Mouse (Mus musculus) ES-E14 (cell line): ENCODE data around the gene Anxa6. TPM values are rescaled to one million over a fixed set of nuclear protein-coding genes. Genes with fewer than 3 reads are reported as not detected.

Experiments used
- DNase-seq: peaks from one replicate; pipeline ENCODE4 v3.0.0-alpha.2; 2013; ENCODE audit warnings: low read depth, low spot score
- H3K27ac ChIP-seq: 2 replicates; pipeline ENCODE4 v1.5.1; 2012; ENCODE audit warnings: low read depth, mild to moderate bottlenecking, low read length, moderate library complexity, mixed read lengths; ENCODE audit not compliant: poor library complexity, insufficient read depth, severe bottlenecking
- H3K36me3 ChIP-seq: 2 replicates; pipeline ENCODE4 v1.6.1; 2012; ENCODE audit warnings: mild to moderate bottlenecking, low read length, moderate library complexity, mixed read lengths; ENCODE audit not compliant: control insufficient read depth, poor library complexity, insufficient read depth, severe bottlenecking
- H3K4me1 ChIP-seq, 2 experiments: fragments of 150-350 bp in 1 of 2; sonication (generic) in 1 of 2; 2 replicates each; pipeline ENCODE4 v1.6.1; 2012; ENCODE audit warnings: low read length in 2 of 2, mild to moderate bottlenecking in 1 of 2, mixed read lengths in 1 of 2; ENCODE audit not compliant: control insufficient read depth in 2 of 2, insufficient read depth in 2 of 2, poor library complexity in 1 of 2
- H3K4me3 ChIP-seq, 2 experiments: fragments of 150-350 bp in 1 of 2; sonication (generic) in 1 of 2; 2 replicates each; pipeline ENCODE4 v1.5.1; 2012; ENCODE audit warnings: low read length in 2 of 2, low read depth in 1 of 2, mild to moderate bottlenecking in 1 of 2, mixed read lengths in 1 of 2; ENCODE audit not compliant: insufficient read depth in 1 of 2, poor library complexity in 1 of 2, severe bottlenecking in 1 of 2
- H3K9ac ChIP-seq: 2 replicates; pipeline ENCODE4 v1.6.1; 2012; ENCODE audit warnings: low read depth, mild to moderate bottlenecking, low read length, mixed read lengths; ENCODE audit not compliant: poor library complexity, insufficient read depth, severe bottlenecking
- H3K9me3 ChIP-seq: fragments of 150-350 bp; sonication (generic); 2 replicates; pipeline ENCODE4 v1.6.1; 2012; ENCODE audit warnings: low read depth, mild to moderate bottlenecking, low read length; ENCODE audit not compliant: control insufficient read depth, insufficient read depth
- CHD2 ChIP-seq: IDR thresholded peaks from 2 replicates; pipeline ENCODE4 v1.6.1; 2014; ENCODE audit warnings: mild to moderate bottlenecking, low read depth, low read length, inconsistent platforms
- HCFC1 ChIP-seq: IDR thresholded peaks from 2 replicates; pipeline ENCODE4 v1.6.1; 2012; ENCODE audit warnings: low read length, inconsistent platforms, borderline replicate concordance; ENCODE audit not compliant: insufficient read depth
- MAFK ChIP-seq: IDR thresholded peaks from 2 replicates; pipeline ENCODE4 v1.6.1; 2014; ENCODE audit warnings: mild to moderate bottlenecking, low read depth, low read length, inconsistent platforms; ENCODE audit not compliant: insufficient read depth
- ZC3H11A ChIP-seq: IDR thresholded peaks from 2 replicates; pipeline ENCODE4 v1.6.1; 2012; ENCODE audit warnings: low read depth, mild to moderate bottlenecking, inconsistent platforms, low read length, borderline replicate concordance
- ZNF384 ChIP-seq: IDR thresholded peaks from 2 replicates; pipeline ENCODE4 v1.6.1; 2012; ENCODE audit warnings: low read depth, low read length, inconsistent platforms
- in situ Hi-C, 2 experiments: fragments of 600-800 bp; cut with MboI; formaldehyde crosslinking; loops; one replicate each; pipeline ENCODE4 v1.15.1; 2025; ENCODE audit warnings: low sequenced_read_pairs in 2 of 2, inconsistent platforms in 1 of 2; ENCODE audit not compliant: unreplicated experiment in 2 of 2
- total RNA-seq: library from RNA; depleted of rRNA; stranded (reverse); fragments of 300-350 nt; gene quantifications from 2 replicates; pipeline ENCODE4 v1.2.3, GENCODE M21; 2012

The Anxa6 gene
- total RNA-seq, 1 experiment: 125 TPM

DNA sequence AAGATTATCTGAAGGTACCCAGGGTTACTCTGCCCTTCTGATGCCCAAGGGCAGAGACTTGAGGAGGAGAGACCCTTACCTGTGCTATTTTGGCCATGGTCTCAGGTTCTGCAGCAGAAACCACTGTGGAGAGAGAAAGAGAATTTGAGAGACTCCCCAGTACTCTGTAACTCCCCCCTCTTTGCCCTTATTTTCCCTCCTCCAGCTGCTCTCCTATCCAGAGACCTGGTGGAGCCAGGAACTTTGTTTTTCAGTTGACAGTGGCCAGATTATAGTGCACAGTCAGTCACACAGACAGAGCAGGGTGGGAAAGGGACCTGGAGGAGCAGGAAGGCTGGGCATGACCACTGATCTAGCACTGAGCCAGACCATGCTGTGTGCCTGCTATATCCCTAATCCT lies 11.8 kb downstream of the Anxa6 start:
- DNase-seq: no peak
- no peak for TF ChIP-seq HCFC1
- no peak for TF ChIP-seq ZC3H11A
- no peak for TF ChIP-seq MAFK
- in situ Hi-C loops: no loop called here
- Histone ChIP-seq H3K9ac (no peak overlapping the region), H3K36me3 (no peaks in the 10 kb centered on the region; the same call in 1 of the 2 replicates), H3K27ac (no peak overlapping the region), H3K9me3 (no peaks in the 10 kb centered on the region), H3K4me1 (peaks cover 1 to 31% of the 10 kb centered on the region in 2 experiments; a peak in 2 of 4 replicates), H3K4me3 (no peak overlapping the region)

DNA sequence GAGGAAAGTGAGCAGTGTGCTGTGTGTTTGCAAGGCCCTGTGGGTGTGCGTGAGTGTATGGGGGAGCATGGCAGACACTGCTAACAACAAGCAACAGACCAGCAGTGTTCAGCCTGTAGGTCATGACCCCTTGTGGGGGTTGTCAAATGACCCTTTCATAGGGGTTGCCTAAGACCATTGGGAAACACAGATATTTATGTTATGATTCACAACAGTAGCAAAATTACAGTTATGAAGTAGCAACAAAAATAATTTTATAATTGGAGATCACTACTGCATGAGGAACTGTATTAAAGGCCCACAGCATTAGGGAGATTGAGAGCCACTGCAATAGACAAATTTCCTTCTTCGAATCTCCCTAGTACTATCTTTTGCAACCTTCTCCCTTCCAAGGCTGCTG lies 13.5 kb downstream of the Anxa6 start:
- H3K4me1 ChIP-seq: peaks cover 1 to 23% of the 10 kb centered on the region in 2 experiments; a peak in 2 of 4 replicates
- no peak overlapping the region for H3K4me3 ChIP-seq
- no peak overlapping the region for H3K9ac ChIP-seq
- in situ Hi-C loops: no loop called here
- no peak overlapping the region for H3K27ac ChIP-seq
- no peak for TF ChIP-seq ZC3H11A
- TF ChIP-seq ZNF384: no peak
- no peak for TF ChIP-seq CHD2
- TF ChIP-seq HCFC1: no peak
- no peak for TF ChIP-seq MAFK
- H3K9me3 ChIP-seq: no peaks in the 10 kb centered on the region
- no peaks in the 10 kb centered on the region; the same call in 1 of the 2 replicates for H3K36me3 ChIP-seq
- no peak for DNase-seq

DNA sequence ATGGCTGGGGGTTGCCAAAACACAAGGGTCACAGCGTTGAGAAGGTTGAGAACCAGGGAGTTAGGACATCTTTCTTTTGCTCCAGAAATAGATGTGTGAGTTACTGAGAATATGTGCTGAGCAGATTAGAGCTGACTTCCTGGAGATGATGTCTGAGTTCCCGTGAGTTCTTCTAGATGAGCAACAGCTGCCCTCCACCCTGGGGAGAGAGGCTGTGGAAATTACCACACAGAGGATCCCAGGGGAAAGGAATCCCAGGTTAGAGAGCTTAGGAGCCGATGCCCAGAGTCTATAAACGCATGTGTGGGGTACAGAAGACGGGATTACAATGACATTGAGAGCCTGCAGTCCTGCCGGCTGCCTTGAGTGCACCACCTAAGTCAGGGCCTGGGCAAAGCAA lies 15.2 kb downstream of the Anxa6 start:
- Histone ChIP-seq H3K4me1 (peaks cover 1 to 11% of the 10 kb centered on the region in 2 experiments; a peak in 2 of 4 replicates), H3K9ac (no peak overlapping the region), H3K36me3 (peaks cover 5% of the 10 kb centered on the region; the same call in 1 of the 2 replicates), H3K9me3 (no peaks in the 10 kb centered on the region), H3K27ac (no peak overlapping the region), H3K4me3 (no peak overlapping the region)
- DNase-seq: no peak
- TF ChIP-seq ZNF384 (no peak), HCFC1 (no peak), ZC3H11A (no peak), CHD2 (no peak), MAFK (no peak)
- in situ Hi-C loops: no loop called here

DNA sequence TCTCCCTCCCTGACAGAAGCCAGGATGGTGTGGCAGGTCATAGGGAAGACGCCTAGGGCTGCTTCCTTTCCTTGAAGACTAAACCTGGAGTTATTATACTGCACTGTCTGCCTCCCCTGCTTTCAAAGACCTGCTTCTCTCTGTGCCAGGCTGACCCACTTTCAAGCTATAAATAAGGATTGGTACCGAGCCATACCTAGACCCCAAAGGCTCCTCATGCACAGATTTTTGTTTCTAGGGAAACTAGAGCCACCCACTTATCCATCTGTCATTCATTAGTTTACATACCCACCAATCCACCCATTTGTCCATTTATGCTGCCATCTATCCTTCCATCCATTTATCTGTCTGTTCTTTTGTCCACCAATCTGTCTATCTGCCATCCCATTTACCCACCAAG lies 16.0 kb downstream of the Anxa6 start:
- H3K4me1 ChIP-seq: peaks cover 0 to 4% of the 10 kb centered on the region in 2 experiments; a peak in 1 of 4 replicates
- no peaks in the 10 kb centered on the region for H3K9me3 ChIP-seq
- H3K27ac ChIP-seq: no peak overlapping the region
- DNase-seq: no peak
- in situ Hi-C loops: no loop called here
- H3K4me3 ChIP-seq: no peak overlapping the region
- H3K9ac ChIP-seq: no peak overlapping the region
- H3K36me3 ChIP-seq: peaks cover 5% of the 10 kb centered on the region; the same call in 1 of the 2 replicates
- TF ChIP-seq CHD2 (no peak), MAFK (no peak)

DNA sequence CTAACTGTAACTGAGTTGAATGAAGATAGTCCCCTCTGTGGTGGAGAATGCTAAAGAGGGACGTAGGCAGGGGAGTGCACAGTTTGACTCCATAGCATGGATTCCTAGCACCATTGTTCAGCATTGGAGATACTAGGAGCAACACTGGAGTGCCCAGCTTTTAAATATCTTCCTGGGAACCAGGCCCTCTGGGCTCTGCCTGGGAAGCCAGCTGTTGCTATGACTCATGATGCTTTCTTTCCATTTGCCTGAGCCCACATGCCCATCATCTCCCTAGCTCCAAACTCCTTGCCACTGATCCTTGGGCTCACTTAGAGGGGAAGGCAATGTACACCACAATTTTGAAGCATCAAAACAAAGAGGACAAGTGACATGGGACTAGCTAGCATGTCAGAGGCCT lies 16.5 kb downstream of the Anxa6 start:
- Histone ChIP-seq H3K4me3 (no peak overlapping the region), H3K9me3 (no peaks in the 10 kb centered on the region), H3K27ac (no peak overlapping the region), H3K36me3 (peaks cover 9% of the 10 kb centered on the region; the same call in 1 of the 2 replicates), H3K4me1 (no peaks in the 10 kb centered on the region), H3K9ac (no peak overlapping the region)
- in situ Hi-C loops: no loop called here
- no peak for DNase-seq
- no peak for TF ChIP-seq MAFK
- TF ChIP-seq ZC3H11A: no peak
- TF ChIP-seq ZNF384: no peak
- no peak for TF ChIP-seq HCFC1
- no peak for TF ChIP-seq CHD2
